Mouse (Mus musculus): ENCODE results near the gene Pla2g5.

- TF ChIP-seq POLR2A (IDR thresholded peaks at IDR 0.05; ENCODE audit: low read depth, low read length) (no peak), CTCF (IDR thresholded peaks at IDR 0.05; ENCODE audit: borderline replicate concordance, insufficient read depth, low read length) (no peak)
These were observed 8.1 kb downstream of the Pla2g5 start for GRCm38 (mm10) chr4:138855092-138855632.

Data from embryonic fibroblast, embryonic 13.5 days (primary cell).